Mouse (Mus musculus) neural tube, embryonic 11.5 days (tissue): ENCODE measurements around the gene F2r. TPM values are rescaled to one million over a fixed set of nuclear protein-coding genes. Genes with fewer than 3 reads are reported as not detected.

Experiments used
- ATAC-seq: fragments of 200-750 bp; cut with Nextera tagmentation; 2 replicates; pipeline ENCODE4 v1.8.0; 2017; ENCODE audit warnings: moderate number of reproducible peaks, mild to moderate bottlenecking, moderate TSS enrichment, moderate library complexity; ENCODE audit not compliant: insufficient read depth, low FRiP score, low TSS enrichment
- DNase-seq: peaks from one replicate; pipeline ENCODE4 v3.0.0-alpha.2; 2015; ENCODE audit warnings: low spot score
- H3K27ac ChIP-seq: fragments of 300-500 bp; sonication (generic); 2 replicates; pipeline ENCODE4 v1.5.1; 2014; ENCODE audit warnings: low read depth, mild to moderate bottlenecking, low read length
- H3K27me3 ChIP-seq: fragments of 300-500 bp; sonication (generic); 2 replicates; pipeline ENCODE4 v1.6.1; 2014; ENCODE audit warnings: mild to moderate bottlenecking, low read length, mixed read lengths; ENCODE audit not compliant: control insufficient read depth, insufficient read depth
- H3K36me3 ChIP-seq: fragments of 300-500 bp; sonication (generic); 2 replicates; pipeline ENCODE4 v1.6.1; 2014; ENCODE audit warnings: mild to moderate bottlenecking, low read length, moderate library complexity, mixed read lengths; ENCODE audit not compliant: control insufficient read depth, insufficient read depth
- H3K4me1 ChIP-seq: fragments of 300-500 bp; sonication (generic); 2 replicates; pipeline ENCODE4 v1.6.1; 2014; ENCODE audit warnings: low read length, mixed read lengths; ENCODE audit not compliant: control insufficient read depth, insufficient read depth
- H3K4me2 ChIP-seq: fragments of 300-500 bp; sonication (generic); 2 replicates; pipeline ENCODE4 v1.6.1; 2014; ENCODE audit warnings: low read depth, mild to moderate bottlenecking, moderate library complexity
- H3K4me3 ChIP-seq: fragments of 300-500 bp; sonication (generic); 2 replicates; pipeline ENCODE4 v1.5.1; 2014; ENCODE audit warnings: low read depth, low read length
- H3K9ac ChIP-seq: fragments of 300-500 bp; sonication (generic); 2 replicates; pipeline ENCODE4 v1.6.1; 2014; ENCODE audit warnings: mild to moderate bottlenecking, low read length
- H3K9me3 ChIP-seq: fragments of 300-500 bp; sonication (generic); 2 replicates; pipeline ENCODE4 v1.6.1; 2016; ENCODE audit warnings: low read length; ENCODE audit not compliant: control insufficient read depth
- WGBS: fragments of 180-500 bp; shearing (Covaris S2); extraction: QIAGEN DNeasy Blood & Tissue Kit; methylation state at CpG from one replicate; pipeline ENCODE4 v1.1.7; 2014; 5-methylcytosine and 5-hydroxymethylcytosine counted together
- polyA plus RNA-seq: library from polyadenylated mRNA; unstranded; fragments of >200 nt; fragmentation: Nextera tagmentation; extraction: Ambion mirVana; gene quantifications from 2 replicates; pipeline ENCODE4 v1.2.1, GENCODE M21; 2014

Gene F2r
- polyA plus RNA-seq, 1 experiment from 2014 or later: 146 TPM

DNA sequence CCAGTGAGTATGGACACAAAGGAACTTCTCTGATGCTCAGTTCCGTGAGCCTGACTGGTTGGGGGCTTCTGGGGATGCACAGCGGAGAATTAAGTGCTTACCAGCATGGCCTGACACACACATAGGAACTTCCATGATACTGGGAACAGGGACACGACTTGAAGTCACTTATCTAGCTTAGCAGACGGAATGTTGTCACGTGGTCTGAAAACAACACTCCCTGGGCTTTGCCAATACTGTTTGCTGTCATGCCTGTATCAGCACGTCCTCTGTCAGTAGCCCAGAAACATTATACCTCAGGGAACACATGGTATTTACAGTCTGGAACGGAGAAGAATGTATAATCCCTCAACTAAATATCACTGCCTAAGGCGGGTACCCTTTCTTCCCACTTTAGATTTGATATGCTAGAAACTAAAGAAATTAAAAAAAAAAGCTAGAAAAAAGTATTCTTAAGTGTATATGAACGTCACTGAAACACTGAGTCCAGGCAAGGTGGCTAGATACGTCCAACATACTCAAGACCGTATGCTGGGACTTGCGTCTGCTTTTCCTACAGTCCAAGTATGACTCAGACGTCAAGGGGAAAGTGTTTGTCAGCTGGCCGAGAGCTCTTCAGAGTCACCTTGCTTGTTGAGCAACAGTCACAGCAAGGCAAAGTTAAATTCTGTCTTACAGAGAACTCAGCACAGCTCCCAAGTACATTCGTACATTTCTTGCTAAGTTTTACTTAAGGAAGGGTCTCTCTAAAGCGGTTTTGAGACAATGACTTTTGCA lies 7.3 kb downstream of the F2r start:
- no peak overlapping the region for H3K4me2 ChIP-seq
- H3K36me3 ChIP-seq: peaks cover 3% of the 10 kb centered on the region; the same call in 1 of the 2 replicates
- peaks cover 10% of the 10 kb centered on the region for H3K4me1 ChIP-seq
- no peak overlapping the region for H3K9ac ChIP-seq
- H3K9me3 ChIP-seq: no peaks in the 10 kb centered on the region
- DNase-seq (no peak), ATAC-seq (no peak)
- H3K27ac ChIP-seq: no peak overlapping the region
- H3K27me3 ChIP-seq: no peaks in the 10 kb centered on the region
- WGBS: 90% methylated on average over 16 of the region's 16 CpGs
- H3K4me3 ChIP-seq: no peak overlapping the region

DNA sequence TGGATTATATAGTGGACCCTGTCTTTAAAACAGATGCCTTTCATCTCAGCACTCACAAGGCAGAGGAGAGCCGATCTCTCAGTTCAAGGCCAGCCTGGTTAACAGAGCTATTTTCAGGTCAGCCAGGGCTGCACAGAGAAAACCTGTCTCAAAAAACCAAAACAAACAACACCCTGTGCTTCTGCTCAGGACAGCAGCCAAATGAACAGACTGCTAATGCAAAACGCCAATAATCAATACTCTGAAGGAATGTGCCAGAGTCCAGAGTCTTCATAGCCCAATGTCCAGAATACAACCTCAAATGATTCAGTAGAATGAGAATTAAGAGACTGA lies 9.2 kb downstream of the F2r start:
- no peak for DNase-seq
- H3K36me3 ChIP-seq: peaks cover 9% of the 10 kb centered on the region
- H3K27ac ChIP-seq: no peak overlapping the region
- H3K9ac ChIP-seq: no peak overlapping the region
- H3K4me2 ChIP-seq: no peak overlapping the region
- 90% methylated on average over 2 of the region's 2 CpGs for WGBS
- H3K4me3 ChIP-seq: no peak overlapping the region
- no peaks in the 10 kb centered on the region for H3K4me1 ChIP-seq
- no peaks in the 10 kb centered on the region for H3K9me3 ChIP-seq
- no peak for ATAC-seq
- no peaks in the 10 kb centered on the region for H3K27me3 ChIP-seq

DNA sequence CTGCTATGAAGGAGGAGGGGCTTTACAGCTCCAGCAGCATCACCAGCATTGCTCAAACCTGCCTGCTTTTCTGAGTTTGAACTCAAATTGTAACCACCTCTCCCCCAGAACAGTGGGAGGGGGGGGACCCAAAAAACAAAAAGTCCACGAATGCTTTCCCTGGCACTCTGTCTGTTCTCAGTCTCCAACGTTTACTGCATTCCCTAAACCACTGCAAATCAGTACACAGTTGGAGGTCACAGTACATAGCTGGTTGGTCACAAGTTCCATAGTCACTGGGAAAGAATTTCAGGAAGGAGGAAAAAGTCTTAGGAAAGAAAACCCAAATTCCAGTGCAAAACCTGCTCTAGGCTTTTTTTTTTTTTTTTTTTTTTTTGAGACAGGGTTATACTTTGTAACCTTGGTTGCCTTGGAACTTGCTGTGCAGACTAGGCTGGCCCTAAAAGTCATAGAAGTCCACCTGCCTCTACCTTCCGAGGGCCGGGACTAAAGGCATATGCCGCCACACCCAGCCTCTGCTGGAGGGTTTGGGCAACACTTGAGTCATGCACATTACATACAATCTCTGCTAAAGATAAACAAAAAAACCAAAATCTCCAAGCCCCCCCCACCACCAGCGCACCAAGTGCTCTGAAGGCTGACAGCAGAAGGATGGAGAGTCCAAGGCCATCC lies 9.7 kb downstream of the F2r start:
- Histone ChIP-seq H3K9me3 (no peaks in the 10 kb centered on the region), H3K4me1 (no peaks in the 10 kb centered on the region), H3K4me2 (no peak overlapping the region), H3K9ac (no peak overlapping the region), H3K36me3 (peaks cover 14% of the 10 kb centered on the region), H3K27ac (no peak overlapping the region), H3K4me3 (no peak overlapping the region), H3K27me3 (no peaks in the 10 kb centered on the region)
- no peak for DNase-seq
- no peak for ATAC-seq
- WGBS: 84% methylated on average over 6 of the region's 6 CpGs

DNA sequence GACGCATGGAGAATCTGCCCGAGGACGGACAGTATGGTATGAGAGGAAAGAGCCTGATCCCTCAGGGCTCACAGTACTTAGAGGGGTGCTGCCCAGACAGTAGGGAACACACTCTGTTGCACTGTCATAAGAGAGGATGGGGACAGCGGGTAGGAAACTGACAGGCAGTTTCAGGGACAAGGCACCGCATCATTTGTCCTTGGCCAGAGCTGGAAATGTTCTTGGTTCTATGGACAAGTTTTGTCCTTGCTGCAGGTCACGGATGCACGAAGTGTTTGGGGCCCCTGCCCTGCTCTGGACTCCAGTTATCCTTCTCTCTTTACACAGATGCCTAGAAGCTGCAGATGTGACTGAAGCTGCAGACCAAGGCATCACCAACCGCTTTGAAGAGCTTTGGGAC lies 11.3 kb downstream of the F2r start:
- DNase-seq (no peak), ATAC-seq (no peak)
- Histone ChIP-seq H3K27ac (no peak overlapping the region), H3K9ac (no peak overlapping the region), H3K4me2 (no peak overlapping the region), H3K36me3 (peaks cover 19% of the 10 kb centered on the region), H3K27me3 (no peaks in the 10 kb centered on the region), H3K4me1 (no peaks in the 10 kb centered on the region), H3K9me3 (no peaks in the 10 kb centered on the region), H3K4me3 (no peak overlapping the region)
- WGBS: 94% methylated on average over 8 of the region's 8 CpGs

DNA sequence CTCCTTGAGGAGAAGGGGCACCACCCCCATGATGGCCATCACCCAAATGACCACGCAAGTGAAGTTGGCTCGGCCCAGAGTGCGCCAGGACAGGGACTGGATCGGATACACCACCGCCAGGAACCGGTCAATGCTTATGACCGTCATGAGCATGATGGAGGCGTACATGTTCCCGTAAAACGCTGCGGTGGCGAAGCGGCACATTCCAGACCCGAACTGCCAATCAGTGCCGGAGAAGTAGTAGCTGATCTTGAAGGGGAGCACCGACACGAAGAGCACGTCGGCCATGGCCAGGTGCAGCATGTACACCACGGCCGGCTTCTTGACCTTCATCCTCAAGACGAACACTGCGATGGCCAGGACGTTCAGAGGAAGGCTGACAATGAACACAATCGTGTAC lies 14.0 kb downstream of the F2r start:
- H3K27ac ChIP-seq: no peak overlapping the region
- H3K36me3 ChIP-seq: peaks cover 23% of the 10 kb centered on the region
- 96% methylated on average over 25 of the region's 25 CpGs for WGBS
- no peaks in the 10 kb centered on the region for H3K4me1 ChIP-seq
- no peak for DNase-seq
- no peak overlapping the region for H3K9ac ChIP-seq
- H3K9me3 ChIP-seq: no peaks in the 10 kb centered on the region
- H3K27me3 ChIP-seq: no peaks in the 10 kb centered on the region
- no peak overlapping the region for H3K4me3 ChIP-seq
- no peak for ATAC-seq
- H3K4me2 ChIP-seq: no peak overlapping the region

DNA sequence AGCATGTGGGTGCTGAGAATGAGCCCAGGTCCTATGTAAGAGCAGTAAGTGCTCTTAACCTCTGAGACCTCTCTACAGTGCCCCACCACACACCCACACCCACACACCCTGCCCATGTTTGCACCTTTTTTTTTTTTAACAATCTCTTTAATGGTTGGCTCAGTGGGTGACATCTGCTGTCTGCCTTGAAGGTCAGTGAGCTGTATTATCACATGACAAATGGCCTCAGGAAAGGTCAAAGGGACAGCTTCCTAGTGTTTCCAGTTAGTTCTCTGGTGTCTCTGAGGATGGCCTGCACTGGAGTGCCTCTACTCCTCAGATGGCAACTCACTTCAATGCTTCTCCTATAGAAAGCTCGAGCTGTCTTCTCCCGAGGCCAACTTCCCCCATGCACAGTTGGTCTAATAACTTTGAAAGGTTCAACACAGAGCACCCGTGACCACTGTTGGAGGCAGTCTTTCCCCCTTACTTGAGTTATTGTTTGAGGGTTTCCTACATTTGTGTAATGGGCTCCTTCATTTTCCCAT lies 18.4 kb downstream of the F2r start:
- ATAC-seq: no peak
- Histone ChIP-seq H3K36me3 (peaks cover 23% of the 10 kb centered on the region), H3K27ac (no peak overlapping the region), H3K4me1 (no peaks in the 10 kb centered on the region), H3K4me2 (no peak overlapping the region), H3K9me3 (no peaks in the 10 kb centered on the region), H3K4me3 (no peak overlapping the region), H3K27me3 (no peaks in the 10 kb centered on the region), H3K9ac (no peak overlapping the region)
- WGBS: 65% methylated on average over 3 of the region's 3 CpGs
- no peak for DNase-seq

DNA sequence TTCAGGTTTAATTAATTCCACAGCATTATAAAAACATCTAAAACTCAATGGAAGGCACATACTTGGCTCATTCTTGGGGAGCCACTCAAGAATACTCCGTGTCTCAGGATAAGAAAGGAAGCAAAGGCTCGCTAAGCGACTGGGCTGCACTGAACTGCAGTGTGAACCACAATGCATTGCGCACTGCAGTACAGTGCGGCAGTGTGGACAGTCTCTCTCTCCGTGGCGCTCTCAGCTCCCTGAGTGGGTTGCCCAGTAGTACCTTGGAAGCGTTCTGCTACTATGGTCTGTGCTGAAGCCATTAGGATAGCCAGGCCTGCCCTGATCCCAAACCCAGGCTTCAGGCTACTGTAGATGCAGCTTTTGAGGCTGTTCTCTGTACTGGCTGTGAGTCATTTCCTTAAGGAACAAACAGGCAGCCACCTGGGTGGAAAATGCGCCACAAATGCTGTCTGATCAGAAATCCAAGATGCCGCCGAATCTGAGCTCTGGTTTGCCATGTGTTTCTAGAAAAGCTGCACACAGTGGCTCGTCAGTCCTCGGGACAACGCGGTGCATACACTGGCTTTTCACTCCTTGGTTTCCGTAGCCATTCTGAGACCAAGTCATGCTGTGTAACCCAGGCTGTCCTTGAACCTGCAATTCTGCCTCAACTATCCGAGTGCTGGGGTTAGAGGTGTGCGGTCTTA lies 19.9 kb downstream of the F2r start:
- Histone ChIP-seq H3K4me2 (no peak overlapping the region), H3K36me3 (peaks cover 10% of the 10 kb centered on the region), H3K4me1 (no peaks in the 10 kb centered on the region), H3K9me3 (no peaks in the 10 kb centered on the region), H3K27ac (no peak overlapping the region), H3K27me3 (no peaks in the 10 kb centered on the region), H3K9ac (no peak overlapping the region), H3K4me3 (no peak overlapping the region)
- ATAC-seq (no peak), DNase-seq (no peak)
- whole genome bisulfite sequencing: 90% methylated on average over 18 of the region's 18 CpGs

DNA sequence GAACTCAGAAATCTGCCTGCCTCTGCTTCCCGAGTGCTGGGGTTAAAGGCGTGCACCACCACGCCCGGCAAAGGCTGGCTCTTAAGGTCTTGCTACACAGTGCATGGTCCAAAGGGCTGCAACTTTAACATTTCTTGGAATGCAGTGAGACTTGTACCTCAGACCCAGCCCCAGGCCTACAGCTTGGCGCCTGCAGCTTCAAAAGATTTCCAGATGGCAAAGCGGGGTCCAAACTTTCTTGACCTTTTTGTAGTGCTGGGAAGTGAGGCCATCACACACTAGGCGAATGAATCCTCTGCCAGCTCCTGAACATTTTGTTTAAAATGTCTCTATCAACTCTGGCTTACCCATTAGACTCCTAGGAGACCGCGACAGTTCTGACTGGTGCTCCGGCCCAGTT lies 20.7 kb downstream of the F2r start:
- WGBS: 86% methylated on average over 10 of the region's 10 CpGs
- no peak overlapping the region for H3K9ac ChIP-seq
- ATAC-seq: no peak
- H3K4me3 ChIP-seq: no peak overlapping the region
- H3K36me3 ChIP-seq: peaks cover 6% of the 10 kb centered on the region
- H3K4me2 ChIP-seq: no peak overlapping the region
- no peaks in the 10 kb centered on the region for H3K9me3 ChIP-seq
- H3K27ac ChIP-seq: no peak overlapping the region
- DNase-seq: no peak
- no peaks in the 10 kb centered on the region for H3K27me3 ChIP-seq
- H3K4me1 ChIP-seq: no peaks in the 10 kb centered on the region
